Mouse (Mus musculus): ENCODE measurements around the gene Klhl12. TPM values are rescaled to one million over a fixed set of nuclear protein-coding genes. Genes with fewer than 3 reads are reported as not detected.
"Not testable (repeated sequence)": the region's sequence is repeated elsewhere in the genome, so short reads cannot be mapped to it uniquely, and the experiment has no call there.

The Klhl12 gene
- total RNA-seq (2015) (12.3 and 14.2 TPM in 2 replicates), total RNA-seq (2017) (11.7 and 21.7 TPM in 2 replicates)

- ATAC-seq (replicated peaks; ENCODE audit: poor library complexity): peak; percentile 86
These were observed at the start of gene Klhl12 for GRCm38 (mm10) chr1:134454904-134455824. TSS of gene Klhl12 (plus strand) at chr1:134455531.

GRCm38 (mm10) chr1:134406414-134406771 is 48.9 kb upstream of the Klhl12 start:
- ATAC-seq (replicated peaks; ENCODE audit: poor library complexity): peak; percentile 29

- ATAC-seq (replicated peaks; ENCODE audit: poor library complexity): no peak
These were observed 47.3 kb upstream of the Klhl12 start for GRCm38 (mm10) chr1:134408080-134408479.

GRCm38 (mm10) chr1:134411706-134412629 is 43.4 kb upstream of the Klhl12 start:
- no peak for ATAC-seq (replicated peaks; ENCODE audit: poor library complexity)

GRCm38 (mm10) chr1:134414038-134414437 is 41.3 kb upstream of the Klhl12 start:
- ATAC-seq (replicated peaks; ENCODE audit: poor library complexity): no peak

GRCm38 (mm10) chr1:134414501-134415167 is 40.7 kb upstream of the Klhl12 start:
- ATAC-seq (replicated peaks; ENCODE audit: poor library complexity): peak; percentile 15

- ATAC-seq (replicated peaks; ENCODE audit: poor library complexity): peak; percentile 92
These were observed 40.0 kb upstream of the Klhl12 start, which contains the start of gene Adipor1 for GRCm38 (mm10) chr1:134415168-134415831. TSS of gene Adipor1 (plus strand) at chr1:134415378.

- no peak for ATAC-seq (replicated peaks; ENCODE audit: poor library complexity)
These were observed 36.8 kb upstream of the Klhl12 start for GRCm38 (mm10) chr1:134418414-134418975.

GRCm38 (mm10) chr1:134419176-134419575 is 36.2 kb upstream of the Klhl12 start:
- no peak for ATAC-seq (replicated peaks; ENCODE audit: poor library complexity)

- ATAC-seq (replicated peaks; ENCODE audit: poor library complexity): peak; percentile 78
These were observed 35.4 kb upstream of the Klhl12 start for GRCm38 (mm10) chr1:134419751-134420458.

GRCm38 (mm10) chr1:134423911-134424310 is 31.4 kb upstream of the Klhl12 start:
- ATAC-seq (replicated peaks; ENCODE audit: poor library complexity): no peak

GRCm38 (mm10) chr1:134426289-134426688 is 29.0 kb upstream of the Klhl12 start:
- peak; percentile 99 for ATAC-seq (replicated peaks; ENCODE audit: poor library complexity)

- no peak for ATAC-seq (replicated peaks; ENCODE audit: poor library complexity)
These were observed 22.3 kb upstream of the Klhl12 start for GRCm38 (mm10) chr1:134433002-134433401.

GRCm38 (mm10) chr1:134433473-134433872 is 21.9 kb upstream of the Klhl12 start:
- ATAC-seq (replicated peaks; ENCODE audit: poor library complexity): no peak

GRCm38 (mm10) chr1:134435414-134435813 is 19.9 kb upstream of the Klhl12 start:
- peak; percentile 97 for ATAC-seq (replicated peaks; ENCODE audit: poor library complexity)

- no peak for ATAC-seq (replicated peaks; ENCODE audit: poor library complexity)
These were observed 14.9 kb upstream of the Klhl12 start for GRCm38 (mm10) chr1:134440437-134440836.

- not testable (repeated sequence) for ATAC-seq (replicated peaks; ENCODE audit: poor library complexity)
These were observed 13.6 kb upstream of the Klhl12 start for GRCm38 (mm10) chr1:134441737-134442136.

GRCm38 (mm10) chr1:134442394-134442793 is 12.9 kb upstream of the Klhl12 start:
- no peak for ATAC-seq (replicated peaks; ENCODE audit: poor library complexity)

GRCm38 (mm10) chr1:134443288-134443687 is 12.0 kb upstream of the Klhl12 start:
- not testable (repeated sequence) for ATAC-seq (replicated peaks; ENCODE audit: poor library complexity)
